Mouse (Mus musculus): ENCODE data around the gene Tcf7. TPM values are rescaled to one million over a fixed set of nuclear protein-coding genes. Genes with fewer than 3 reads are reported as not detected.

Tcf7 gene
- 6.9 and 7.7 TPM in 2 replicates for polyA plus RNA-seq (2014; fragmentation: Nextera tagmentation; extraction: Ambion mirVana)

GRCm38 (mm10) chr11:52282774-52283595 is at the start of gene Tcf7:
TSS of gene Tcf7 (minus strand) at chr11:52283014.
- ATAC-seq (ENCODE audit: low FRiP score) (peak; percentile 79), DNase-seq (ENCODE audit: low spot score) (peak; percentile 85)
- Histone ChIP-seq H3K4me1 (replicated peaks; ENCODE audit: control insufficient read depth, insufficient read depth, low read length) (peaks cover 6% of the 10 kb centered on the region), H3K27me3 (ENCODE audit: control insufficient read depth, insufficient read depth, low read length) (peaks cover 32% of the 10 kb centered on the region), H3K36me3 (ENCODE audit: control insufficient read depth, insufficient read depth, low read length) (no peaks in the 10 kb centered on the region), H3K9ac (ENCODE audit: low read depth, low read length) (peak within 1 kb of the TSS; percentile 55), H3K4me3 (ENCODE audit: low read depth, low read length) (peak within 1 kb of the TSS; percentile 56), H3K4me2 (replicated peaks; ENCODE audit: low read depth, low read length) (peak within 1 kb of the TSS; percentile 96), H3K9me3 (ENCODE audit: control insufficient read depth, low read length) (no peaks in the 10 kb centered on the region), H3K27ac (ENCODE audit: low read depth, low read length) (no peak within 1 kb of the TSS)
- WGBS, result under 1% methylated on average over 81 of the region's 97 CpGs

DNA sequence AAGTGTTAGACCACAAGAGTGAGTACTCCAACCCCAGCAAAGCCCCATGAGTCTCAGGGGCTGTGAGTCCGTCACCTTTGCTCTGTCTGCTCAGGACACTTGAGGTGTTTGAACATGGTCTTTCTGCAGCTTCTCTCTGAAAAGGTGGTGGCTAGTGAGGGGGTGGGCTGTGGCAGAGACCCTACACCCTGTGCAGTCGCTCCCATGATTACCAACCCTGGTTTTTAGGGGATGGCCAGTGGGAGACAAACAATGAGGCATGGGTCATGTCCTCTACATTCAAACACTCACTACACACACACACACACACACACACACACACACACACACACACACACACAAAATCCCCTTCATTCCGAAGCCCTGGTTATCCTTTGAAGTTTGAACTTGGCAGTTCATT is 44.5 kb upstream of the Tcf7 start:
- Histone ChIP-seq H3K36me3 (ENCODE audit: control insufficient read depth, insufficient read depth, low read length) (no peaks in the 10 kb centered on the region), H3K4me1 (replicated peaks; ENCODE audit: control insufficient read depth, insufficient read depth, low read length) (no peaks in the 10 kb centered on the region), H3K27me3 (ENCODE audit: control insufficient read depth, insufficient read depth, low read length) (no peaks in the 10 kb centered on the region), H3K4me3 (ENCODE audit: low read depth, low read length) (no peak overlapping the region), H3K9me3 (ENCODE audit: control insufficient read depth, low read length) (no peaks in the 10 kb centered on the region), H3K27ac (ENCODE audit: low read depth, low read length) (no peak overlapping the region), H3K9ac (ENCODE audit: low read depth, low read length) (no peak overlapping the region), H3K4me2 (replicated peaks; ENCODE audit: low read depth, low read length) (no peak overlapping the region)
- no peak for ATAC-seq (ENCODE audit: low FRiP score)
- no peak for DNase-seq (ENCODE audit: low spot score)
- WGBS, result 71% methylated on average over 3 of the region's 3 CpGs

GRCm38 (mm10) chr11:52324442-52325367 is 41.9 kb upstream of the Tcf7 start:
- no peak overlapping the region for H3K4me3 ChIP-seq (ENCODE audit: low read depth, low read length)
- H3K36me3 ChIP-seq (ENCODE audit: control insufficient read depth, insufficient read depth, low read length), result no peaks in the 10 kb centered on the region
- no peak overlapping the region for H3K4me2 ChIP-seq (replicated peaks; ENCODE audit: low read depth, low read length)
- ATAC-seq (ENCODE audit: low FRiP score) (no peak), DNase-seq (ENCODE audit: low spot score) (no peak)
- H3K9ac ChIP-seq (ENCODE audit: low read depth, low read length), result no peak overlapping the region
- no peaks in the 10 kb centered on the region for H3K27me3 ChIP-seq (ENCODE audit: control insufficient read depth, insufficient read depth, low read length)
- WGBS, result 52% methylated on average over 23 of the region's 23 CpGs
- H3K4me1 ChIP-seq (replicated peaks; ENCODE audit: control insufficient read depth, insufficient read depth, low read length), result no peaks in the 10 kb centered on the region
- H3K27ac ChIP-seq (ENCODE audit: low read depth, low read length), result no peak overlapping the region
- no peaks in the 10 kb centered on the region for H3K9me3 ChIP-seq (ENCODE audit: control insufficient read depth, low read length)

GRCm38 (mm10) chr11:52321540-52321939 is 38.7 kb upstream of the Tcf7 start:
- 77% methylated on average over 3 of the region's 3 CpGs for WGBS
- H3K27me3 ChIP-seq (ENCODE audit: control insufficient read depth, insufficient read depth, low read length), result no peaks in the 10 kb centered on the region
- H3K27ac ChIP-seq (ENCODE audit: low read depth, low read length), result no peak overlapping the region
- H3K4me3 ChIP-seq (ENCODE audit: low read depth, low read length), result no peak overlapping the region
- H3K36me3 ChIP-seq (ENCODE audit: control insufficient read depth, insufficient read depth, low read length), result no peaks in the 10 kb centered on the region
- H3K4me2 ChIP-seq (replicated peaks; ENCODE audit: low read depth, low read length), result no peak overlapping the region
- no peaks in the 10 kb centered on the region for H3K4me1 ChIP-seq (replicated peaks; ENCODE audit: control insufficient read depth, insufficient read depth, low read length)
- H3K9ac ChIP-seq (ENCODE audit: low read depth, low read length), result no peak overlapping the region
- H3K9me3 ChIP-seq (ENCODE audit: control insufficient read depth, low read length), result no peaks in the 10 kb centered on the region
- DNase-seq (ENCODE audit: low spot score), result no peak
- ATAC-seq (ENCODE audit: low FRiP score), result no peak

- H3K4me3 ChIP-seq (ENCODE audit: low read depth, low read length), result no peak overlapping the region
- no peak for ATAC-seq (ENCODE audit: low FRiP score)
These were observed 37.7 kb upstream of the Tcf7 start for GRCm38 (mm10) chr11:52320529-52320928.

DNA sequence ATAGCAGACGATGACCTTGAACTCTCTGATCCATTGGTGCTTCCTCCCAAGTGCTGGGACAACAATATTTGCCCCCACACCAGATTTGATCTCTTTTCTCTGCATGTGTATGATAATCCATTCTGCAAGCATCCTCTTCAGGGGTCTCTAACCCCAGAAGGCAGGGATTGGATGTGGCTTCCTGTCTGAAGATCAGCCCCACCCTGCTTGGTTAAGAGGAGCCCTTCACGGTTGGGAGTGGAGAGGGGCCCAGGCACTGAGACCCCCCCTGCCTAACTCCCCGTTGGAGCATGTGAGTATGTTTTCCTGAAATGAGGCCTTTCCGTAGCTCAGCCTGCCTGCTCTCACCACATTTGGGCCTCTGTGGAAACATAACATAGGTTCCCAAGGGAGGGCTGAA is 36.9 kb upstream of the Tcf7 start:
- Histone ChIP-seq H3K9ac (ENCODE audit: low read depth, low read length) (no peak overlapping the region), H3K27ac (ENCODE audit: low read depth, low read length) (no peak overlapping the region), H3K9me3 (ENCODE audit: control insufficient read depth, low read length) (no peaks in the 10 kb centered on the region), H3K4me3 (ENCODE audit: low read depth, low read length) (no peak overlapping the region), H3K27me3 (ENCODE audit: control insufficient read depth, insufficient read depth, low read length) (no peaks in the 10 kb centered on the region), H3K4me2 (replicated peaks; ENCODE audit: low read depth, low read length) (no peak overlapping the region), H3K36me3 (ENCODE audit: control insufficient read depth, insufficient read depth, low read length) (no peaks in the 10 kb centered on the region), H3K4me1 (replicated peaks; ENCODE audit: control insufficient read depth, insufficient read depth, low read length) (no peaks in the 10 kb centered on the region)
- DNase-seq (ENCODE audit: low spot score) (no peak), ATAC-seq (ENCODE audit: low FRiP score) (no peak)
- WGBS, result 80% methylated on average over 4 of the region's 4 CpGs

More at GRCm38 (mm10) chr11:52320529-52320928, 37.7 kb upstream of the Tcf7 start:
- Histone ChIP-seq H3K36me3 (ENCODE audit: control insufficient read depth, insufficient read depth, low read length) (no peaks in the 10 kb centered on the region), H3K9me3 (ENCODE audit: control insufficient read depth, low read length) (no peaks in the 10 kb centered on the region), H3K4me2 (replicated peaks; ENCODE audit: low read depth, low read length) (no peak overlapping the region), H3K27me3 (ENCODE audit: control insufficient read depth, insufficient read depth, low read length) (no peaks in the 10 kb centered on the region), H3K27ac (ENCODE audit: low read depth, low read length) (no peak overlapping the region), H3K4me1 (replicated peaks; ENCODE audit: control insufficient read depth, insufficient read depth, low read length) (no peaks in the 10 kb centered on the region), H3K9ac (ENCODE audit: low read depth, low read length) (no peak overlapping the region)
- DNase-seq (ENCODE audit: low spot score), result no peak
- WGBS, result 80% methylated on average over 4 of the region's 4 CpGs

GRCm38 (mm10) chr11:52318445-52318844 is 35.6 kb upstream of the Tcf7 start:
- Histone ChIP-seq H3K4me1 (replicated peaks; ENCODE audit: control insufficient read depth, insufficient read depth, low read length) (no peaks in the 10 kb centered on the region), H3K4me3 (ENCODE audit: low read depth, low read length) (no peak overlapping the region), H3K27me3 (ENCODE audit: control insufficient read depth, insufficient read depth, low read length) (no peaks in the 10 kb centered on the region; the same call in 1 of the 2 replicates), H3K9me3 (ENCODE audit: control insufficient read depth, low read length) (no peaks in the 10 kb centered on the region), H3K27ac (ENCODE audit: low read depth, low read length) (no peak overlapping the region), H3K4me2 (replicated peaks; ENCODE audit: low read depth, low read length) (no peak overlapping the region), H3K9ac (ENCODE audit: low read depth, low read length) (no peak overlapping the region), H3K36me3 (ENCODE audit: control insufficient read depth, insufficient read depth, low read length) (no peaks in the 10 kb centered on the region)
- ATAC-seq (ENCODE audit: low FRiP score), result no peak
- 70% methylated on average over 13 of the region's 13 CpGs for WGBS
- DNase-seq (ENCODE audit: low spot score), result no peak

- 17% methylated on average over 26 of the region's 26 CpGs for WGBS
- H3K4me1 ChIP-seq (replicated peaks; ENCODE audit: control insufficient read depth, insufficient read depth, low read length), result no peaks in the 10 kb centered on the region
- H3K27ac ChIP-seq (ENCODE audit: low read depth, low read length), result no peak overlapping the region
- H3K27me3 ChIP-seq (ENCODE audit: control insufficient read depth, insufficient read depth, low read length), result no peaks in the 10 kb centered on the region; the same call in 1 of the 2 replicates
- ATAC-seq (ENCODE audit: low FRiP score), result no peak
- no peak overlapping the region for H3K4me2 ChIP-seq (replicated peaks; ENCODE audit: low read depth, low read length)
- H3K9me3 ChIP-seq (ENCODE audit: control insufficient read depth, low read length), result no peaks in the 10 kb centered on the region
- H3K4me3 ChIP-seq (ENCODE audit: low read depth, low read length), result no peak overlapping the region
- 0 out of 2 replicates have a peak overlapping the region, but pooled peaks have one; percentile 15 for H3K9ac ChIP-seq (ENCODE audit: low read depth, low read length)
- DNase-seq (ENCODE audit: low spot score), result peak; percentile 16
- H3K36me3 ChIP-seq (ENCODE audit: control insufficient read depth, insufficient read depth, low read length), result no peaks in the 10 kb centered on the region
These were observed 31.4 kb upstream of the Tcf7 start for GRCm38 (mm10) chr11:52314102-52314793.

Data from hindbrain, embryonic 11.5 days (tissue).